Mouse (Mus musculus) hindbrain, embryonic 12.5 days (tissue): Measurements from ENCODE around the gene Agtr2. TPM values are rescaled to one million over a fixed set of nuclear protein-coding genes. Genes with fewer than 3 reads are reported as not detected.
"Not testable (repeated sequence)": the region's sequence is repeated elsewhere in the genome, so short reads cannot be mapped to it uniquely, and the experiment has no call there.

Experiments
- ATAC-seq: fragments of 200-750 bp; cut with Nextera tagmentation; 2 replicates; pipeline ENCODE4 v1.8.0; 2017; ENCODE audit warnings: moderate TSS enrichment; ENCODE audit not compliant: low FRiP score
- H3K27ac ChIP-seq: fragments of 300-500 bp; sonication (generic); 2 replicates; pipeline ENCODE4 v1.5.1; 2016; ENCODE audit warnings: mild to moderate bottlenecking
- H3K27me3 ChIP-seq: fragments of 300-500 bp; sonication (generic); 2 replicates; pipeline ENCODE4 v1.6.1; 2016; ENCODE audit warnings: mild to moderate bottlenecking
- H3K36me3 ChIP-seq: fragments of 300-500 bp; sonication (generic); 2 replicates; pipeline ENCODE4 v1.6.1; 2016; ENCODE audit warnings: mild to moderate bottlenecking
- H3K4me1 ChIP-seq: fragments of 300-500 bp; sonication (generic); 2 replicates; pipeline ENCODE4 v1.6.1; 2016
- H3K4me2 ChIP-seq: fragments of 300-500 bp; sonication (generic); replicated peaks from 2 replicates; pipeline ENCODE4 v1.6.1; 2016; ENCODE audit warnings: mild to moderate bottlenecking
- H3K4me3 ChIP-seq: fragments of 300-500 bp; sonication (generic); 2 replicates; pipeline ENCODE4 v1.5.1; 2016; ENCODE audit warnings: mild to moderate bottlenecking
- H3K9ac ChIP-seq: fragments of 300-500 bp; sonication (generic); 2 replicates; pipeline ENCODE4 v1.6.1; 2016; ENCODE audit warnings: mild to moderate bottlenecking, moderate library complexity
- H3K9me3 ChIP-seq: fragments of 300-500 bp; sonication (generic); replicated peaks from 2 replicates; pipeline ENCODE4 v1.6.1; 2016; ENCODE audit warnings: mild to moderate bottlenecking
- WGBS: fragments of 180-500 bp; shearing (Covaris S2); methylation state at CpG from one replicate; pipeline ENCODE4 v1.1.7; 2016; 5-methylcytosine and 5-hydroxymethylcytosine counted together
- polyA plus RNA-seq: library from polyadenylated mRNA; unstranded; fragments of >200 nt; fragmentation: Nextera tagmentation; extraction: Ambion mirVana; gene quantifications from 2 replicates; pipeline ENCODE4 v1.2.1, GENCODE M21; 2016

Agtr2 gene
- 7.1 and 10.8 TPM in 2 replicates for polyA plus RNA-seq

- no peak within 1 kb of the TSS for H3K4me3 ChIP-seq
- no peaks in the 10 kb centered on the region for H3K36me3 ChIP-seq
- H3K9me3 ChIP-seq, result no peaks in the 10 kb centered on the region
- no peaks in the 10 kb centered on the region for H3K4me1 ChIP-seq
- H3K9ac ChIP-seq, result no peak within 1 kb of the TSS
- no peak within 1 kb of the TSS for H3K4me2 ChIP-seq
- no peak for ATAC-seq
- H3K27ac ChIP-seq, result no peak within 1 kb of the TSS
- WGBS, result 62% methylated on average over 5 of the region's 5 CpGs
- no peaks in the 10 kb centered on the region for H3K27me3 ChIP-seq
Measured at GRCm38 (mm10) chrX:21484414-21484813, at the start of gene Agtr2. Agtr2 (plus strand) TSS chrX:21484544.

GRCm38 (mm10) chrX:21452519-21452918, 31.8 kb upstream of the Agtr2 start:
- Histone ChIP-seq H3K4me1 (no peaks in the 10 kb centered on the region), H3K27ac (no peak overlapping the region), H3K4me2 (no peak overlapping the region), H3K9ac (no peak overlapping the region), H3K27me3 (no peaks in the 10 kb centered on the region), H3K4me3 (no peak overlapping the region), H3K9me3 (no peaks in the 10 kb centered on the region), H3K36me3 (no peaks in the 10 kb centered on the region)
- WGBS, result 63% methylated on average over 3 of the region's 3 CpGs
- ATAC-seq, result no peak

GRCm38 (mm10) chrX:21488111-21488510, 3.8 kb downstream of the Agtr2 start:
- no peak overlapping the region for H3K9ac ChIP-seq
- no peak overlapping the region for H3K4me3 ChIP-seq
- no peaks in the 10 kb centered on the region for H3K36me3 ChIP-seq
- WGBS, result 58% methylated on average over 2 of the region's 2 CpGs
- H3K4me2 ChIP-seq, result no peak overlapping the region
- H3K9me3 ChIP-seq, result no peaks in the 10 kb centered on the region
- no peaks in the 10 kb centered on the region for H3K4me1 ChIP-seq
- no peak for ATAC-seq
- no peak overlapping the region for H3K27ac ChIP-seq
- no peaks in the 10 kb centered on the region for H3K27me3 ChIP-seq

- no peak overlapping the region for H3K27ac ChIP-seq
- H3K4me2 ChIP-seq, result no peak overlapping the region
- WGBS, result 25% methylated on average over 2 of the region's 2 CpGs
- no peaks in the 10 kb centered on the region for H3K36me3 ChIP-seq
- no peaks in the 10 kb centered on the region for H3K27me3 ChIP-seq
- no peaks in the 10 kb centered on the region for H3K4me1 ChIP-seq
- no peak overlapping the region for H3K4me3 ChIP-seq
- H3K9me3 ChIP-seq, result no peaks in the 10 kb centered on the region
- H3K9ac ChIP-seq, result no peak overlapping the region
- no peak for ATAC-seq
Measured at GRCm38 (mm10) chrX:21500242-21500641, 15.9 kb downstream of the Agtr2 start.

GRCm38 (mm10) chrX:21507333-21507732, 23.0 kb downstream of the Agtr2 start:
- ATAC-seq, result not testable (repeated sequence)
- WGBS, result 89% methylated on average over 2 of the region's 2 CpGs

GRCm38 (mm10) chrX:21522590-21522989, 38.2 kb downstream of the Agtr2 start:
- WGBS, result 82% methylated on average over 4 of the region's 4 CpGs
- H3K9me3 ChIP-seq, result no peaks in the 10 kb centered on the region
- H3K9ac ChIP-seq, result no peak overlapping the region
- H3K36me3 ChIP-seq, result no peaks in the 10 kb centered on the region
- H3K4me2 ChIP-seq, result no peak overlapping the region
- H3K27me3 ChIP-seq, result no peaks in the 10 kb centered on the region
- no peak overlapping the region for H3K4me3 ChIP-seq
- H3K27ac ChIP-seq, result no peak overlapping the region
- ATAC-seq, result no peak
- no peaks in the 10 kb centered on the region for H3K4me1 ChIP-seq

More at GRCm38 (mm10) chrX:21507333-21507732, 23.0 kb downstream of the Agtr2 start:
- not testable (repeated sequence) for H3K27me3 ChIP-seq, H3K4me1 ChIP-seq, H3K36me3 ChIP-seq, H3K27ac ChIP-seq, H3K4me2 ChIP-seq, H3K9me3 ChIP-seq, H3K9ac ChIP-seq, H3K4me3 ChIP-seq

Other genes with a start within 250 kb of the Agtr2 start
- 0.13 and 0.31 TPM in 2 replicates for gene Slc6a14, start 230.4 kb downstream of the Agtr2 start, polyA plus RNA-seq